Mouse (Mus musculus) forebrain, postnatal 0 days (tissue): Measurements from ENCODE around the gene Slc9a5. TPM values are rescaled to one million over a fixed set of nuclear protein-coding genes. Genes with fewer than 3 reads are reported as not detected.

ENCODE experiments used
- ATAC-seq: fragments of 200-750 bp; cut with Nextera tagmentation; 2 replicates; pipeline ENCODE4 v1.8.0; 2017; ENCODE audit warnings: mild to moderate bottlenecking, moderate library complexity
- DNase-seq: peaks from one replicate; pipeline ENCODE4 v3.0.0-alpha.2; 2015
- H3K27ac ChIP-seq: fragments of 300-500 bp; sonication (generic); 2 replicates; pipeline ENCODE4 v1.5.1; 2014; ENCODE audit warnings: low read depth, mild to moderate bottlenecking, antibody characterized with exemption, low read length, moderate library complexity, mixed read lengths
- H3K27me3 ChIP-seq: fragments of 300-500 bp; sonication (generic); 2 replicates; pipeline ENCODE4 v1.6.1; 2014; ENCODE audit warnings: mild to moderate bottlenecking, low read length, mixed read lengths; ENCODE audit not compliant: insufficient read depth
- H3K36me3 ChIP-seq: fragments of 300-500 bp; sonication (generic); 2 replicates; pipeline ENCODE4 v1.6.1; 2014; ENCODE audit warnings: mild to moderate bottlenecking, moderate library complexity; ENCODE audit not compliant: insufficient read depth
- H3K4me1 ChIP-seq: fragments of 300-500 bp; sonication (generic); 2 replicates; pipeline ENCODE4 v1.6.1; 2014; ENCODE audit warnings: antibody characterized with exemption; ENCODE audit not compliant: insufficient read depth
- H3K4me2 ChIP-seq: fragments of 300-500 bp; sonication (generic); 2 replicates; pipeline ENCODE4 v1.6.1; 2014; ENCODE audit warnings: low read depth, mild to moderate bottlenecking, moderate library complexity
- H3K4me3 ChIP-seq: fragments of 300-500 bp; sonication (generic); 2 replicates; pipeline ENCODE4 v1.5.1; 2014; ENCODE audit warnings: low read depth, low read length, mixed read lengths
- H3K9ac ChIP-seq: fragments of 300-500 bp; sonication (generic); 2 replicates; pipeline ENCODE4 v1.6.1; 2014; ENCODE audit warnings: mild to moderate bottlenecking
- H3K9me3 ChIP-seq: fragments of 300-500 bp; sonication (generic); 2 replicates; pipeline ENCODE4 v1.6.1; 2016; ENCODE audit warnings: low read length
- CTCF ChIP-seq: sonication (generic); IDR thresholded peaks from 2 replicates; pipeline ENCODE4 v1.5.1; 2016; ENCODE audit warnings: antibody characterized with exemption, control low read depth, low read depth
- WGBS: fragments of 180-500 bp; shearing (Covaris S2); extraction: QIAGEN DNeasy Blood & Tissue Kit; methylation state at CpG from one replicate; pipeline ENCODE4 v1.1.7; 2014; 5-methylcytosine and 5-hydroxymethylcytosine counted together
- polyA plus RNA-seq: library from polyadenylated mRNA; unstranded; fragments of >200 nt; fragmentation: Nextera tagmentation; extraction: Ambion mirVana; gene quantifications from 2 replicates; pipeline ENCODE4 v1.2.1, GENCODE M21; 2015
- total RNA-seq: library from RNA; depleted of rRNA; stranded (reverse); fragments of >200 nt; gene quantifications from 2 replicates; pipeline ENCODE4 v1.2.3, GENCODE M21; 2014; rRNA removed

Gene Slc9a5
- total RNA-seq (17.5 and 17.8 TPM in 2 replicates), polyA plus RNA-seq (5.6 and 7.2 TPM in 2 replicates)

DNA sequence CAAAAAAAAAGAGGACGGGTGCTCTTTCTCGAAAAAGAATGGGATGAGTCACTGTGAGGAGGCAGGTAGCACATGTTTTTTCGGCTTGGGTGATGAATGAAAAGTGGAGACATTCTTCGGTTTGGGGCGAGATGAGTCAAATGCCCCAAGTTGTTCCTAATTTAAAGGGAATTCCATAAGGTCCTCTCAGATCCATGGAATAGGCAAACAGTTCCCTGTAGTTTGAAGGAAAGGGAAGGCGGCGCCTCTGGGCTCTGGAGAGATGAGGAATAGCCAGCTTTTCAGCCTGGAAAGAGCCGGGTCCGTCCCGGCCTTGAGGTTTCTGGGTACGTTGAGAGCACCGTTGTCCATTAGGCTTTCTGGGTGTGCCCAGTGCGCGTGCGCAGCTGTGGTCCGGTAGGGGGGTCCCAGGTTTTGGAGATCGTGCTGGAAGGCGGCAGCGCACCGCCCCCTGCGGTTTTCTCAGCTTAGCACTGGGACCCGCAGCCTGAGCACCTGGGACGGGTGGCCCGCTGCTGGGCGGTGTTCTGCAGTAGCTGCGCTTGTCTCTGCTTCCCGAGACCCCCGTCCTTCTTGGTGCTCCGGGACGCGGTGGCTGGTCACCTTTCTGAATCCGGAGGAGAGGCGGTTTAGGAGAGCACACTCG, at the start of gene Slc9a5:
Gene Slc9a5 (plus strand): TSS at position 394 of the 646 bp plus-strand sequence.
- WGBS, result 2% methylated on average over 34 of the region's 34 CpGs
- DNase-seq, result peak; percentile 76
- Histone ChIP-seq H3K9ac (peak within 1 kb of the TSS; percentile 74), H3K36me3 (no peaks in the 10 kb centered on the region), H3K27me3 (no peaks in the 10 kb centered on the region; the same call in 1 of the 2 replicates), H3K9me3 (no peaks in the 10 kb centered on the region), H3K4me3 (peak within 1 kb of the TSS; percentile 66), H3K4me2 (peak within 1 kb of the TSS; percentile 98), H3K27ac (peak within 1 kb of the TSS; percentile 67), H3K4me1 (peaks cover 11% of the 10 kb centered on the region; the same call in 1 of the 2 replicates)
- peak; percentile 50 for TF ChIP-seq CTCF
- ATAC-seq, result peak; percentile 10

DNA sequence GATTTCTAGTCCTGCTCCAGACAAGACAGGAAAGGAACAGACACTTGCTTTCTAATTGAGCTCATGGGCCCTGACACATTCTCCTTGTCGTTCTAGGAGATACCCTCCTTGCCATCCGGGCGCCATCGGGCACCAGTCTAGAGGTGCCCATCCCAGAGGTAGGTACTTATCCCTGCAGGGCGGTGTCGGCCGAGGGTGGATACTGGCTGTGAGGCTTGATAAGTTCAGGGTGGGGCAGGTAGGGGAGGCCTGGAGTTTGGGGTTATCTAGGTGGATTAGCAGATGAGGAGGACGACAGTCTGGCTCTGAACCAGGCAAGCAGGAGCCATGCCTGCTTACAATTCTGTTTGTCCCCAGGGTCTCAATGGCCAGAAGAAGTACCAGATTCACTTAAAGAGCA, 48.7 kb upstream of the Slc9a5 start:
- no peak for TF ChIP-seq CTCF
- Histone ChIP-seq H3K4me1 (0 out of 2 replicates have a peak, but pooled peaks cover 9% of the 10 kb centered on the region), H3K27me3 (no peaks in the 10 kb centered on the region), H3K9ac (no peak overlapping the region), H3K36me3 (peaks cover 47% of the 10 kb centered on the region), H3K27ac (no peak overlapping the region), H3K9me3 (no peaks in the 10 kb centered on the region), H3K4me2 (no peak overlapping the region), H3K4me3 (no peak overlapping the region)
- no peak for DNase-seq
- WGBS, result 95% methylated on average over 8 of the region's 8 CpGs
- no peak for ATAC-seq

DNA sequence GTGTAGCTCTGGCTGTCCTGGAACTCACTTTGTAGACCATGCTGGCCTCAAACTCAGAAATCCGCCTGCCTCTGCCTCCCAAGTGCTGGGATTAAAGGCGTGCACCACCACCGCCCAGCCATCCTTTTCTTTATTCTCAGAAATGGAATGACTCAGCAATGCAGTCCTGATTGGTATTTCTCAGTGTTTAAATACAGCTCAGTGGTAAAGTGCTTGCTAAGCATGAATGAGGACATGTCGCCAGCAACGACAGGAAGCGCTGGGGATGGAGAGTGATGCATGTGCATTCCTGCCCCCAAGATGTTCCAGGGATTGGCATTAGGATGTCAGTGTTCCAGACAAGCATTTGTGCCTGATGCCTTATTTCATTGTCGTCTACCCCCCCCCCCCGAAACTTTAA, 45.2 kb upstream of the Slc9a5 start:
- Histone ChIP-seq H3K4me1 (peaks cover 10% of the 10 kb centered on the region; the same call in 1 of the 2 replicates), H3K36me3 (peaks cover 68% of the 10 kb centered on the region), H3K4me3 (no peak overlapping the region), H3K9ac (no peak overlapping the region), H3K27me3 (no peaks in the 10 kb centered on the region), H3K4me2 (no peak overlapping the region), H3K9me3 (no peaks in the 10 kb centered on the region), H3K27ac (no peak overlapping the region)
- DNase-seq (no peak), ATAC-seq (no peak)
- 89% methylated on average over 8 of the region's 8 CpGs for WGBS
- no peak for TF ChIP-seq CTCF

DNA sequence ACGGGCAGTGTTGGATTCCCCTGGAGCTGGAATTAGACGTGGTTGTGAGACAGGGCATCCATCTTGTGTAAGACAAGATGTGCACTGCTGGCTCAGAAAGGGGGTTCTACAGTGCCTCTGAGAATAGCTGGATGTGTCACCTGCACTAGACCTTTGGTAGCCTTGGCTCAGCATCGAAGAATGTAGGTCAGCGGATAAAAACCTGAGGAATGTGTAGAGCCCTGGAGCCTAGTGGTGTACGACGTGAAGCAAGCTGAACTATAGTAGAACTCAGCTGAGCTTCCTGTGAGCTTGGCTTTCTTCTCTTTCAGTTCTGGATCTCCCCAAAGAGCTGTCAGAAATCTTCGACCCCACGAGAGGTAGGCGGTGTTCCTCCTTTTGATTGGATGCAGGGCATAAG, 44.8 kb upstream of the Slc9a5 start:
- no peak for ATAC-seq
- H3K36me3 ChIP-seq, result peaks cover 73% of the 10 kb centered on the region
- WGBS, result 86% methylated on average over 9 of the region's 9 CpGs
- H3K4me3 ChIP-seq, result no peak overlapping the region
- no peak for TF ChIP-seq CTCF
- H3K9ac ChIP-seq, result no peak overlapping the region
- no peaks in the 10 kb centered on the region for H3K9me3 ChIP-seq
- no peak overlapping the region for H3K4me2 ChIP-seq
- DNase-seq, result no peak
- H3K27me3 ChIP-seq, result no peaks in the 10 kb centered on the region
- H3K27ac ChIP-seq, result no peak overlapping the region
- peaks cover 5% of the 10 kb centered on the region; the same call in 1 of the 2 replicates for H3K4me1 ChIP-seq

DNA sequence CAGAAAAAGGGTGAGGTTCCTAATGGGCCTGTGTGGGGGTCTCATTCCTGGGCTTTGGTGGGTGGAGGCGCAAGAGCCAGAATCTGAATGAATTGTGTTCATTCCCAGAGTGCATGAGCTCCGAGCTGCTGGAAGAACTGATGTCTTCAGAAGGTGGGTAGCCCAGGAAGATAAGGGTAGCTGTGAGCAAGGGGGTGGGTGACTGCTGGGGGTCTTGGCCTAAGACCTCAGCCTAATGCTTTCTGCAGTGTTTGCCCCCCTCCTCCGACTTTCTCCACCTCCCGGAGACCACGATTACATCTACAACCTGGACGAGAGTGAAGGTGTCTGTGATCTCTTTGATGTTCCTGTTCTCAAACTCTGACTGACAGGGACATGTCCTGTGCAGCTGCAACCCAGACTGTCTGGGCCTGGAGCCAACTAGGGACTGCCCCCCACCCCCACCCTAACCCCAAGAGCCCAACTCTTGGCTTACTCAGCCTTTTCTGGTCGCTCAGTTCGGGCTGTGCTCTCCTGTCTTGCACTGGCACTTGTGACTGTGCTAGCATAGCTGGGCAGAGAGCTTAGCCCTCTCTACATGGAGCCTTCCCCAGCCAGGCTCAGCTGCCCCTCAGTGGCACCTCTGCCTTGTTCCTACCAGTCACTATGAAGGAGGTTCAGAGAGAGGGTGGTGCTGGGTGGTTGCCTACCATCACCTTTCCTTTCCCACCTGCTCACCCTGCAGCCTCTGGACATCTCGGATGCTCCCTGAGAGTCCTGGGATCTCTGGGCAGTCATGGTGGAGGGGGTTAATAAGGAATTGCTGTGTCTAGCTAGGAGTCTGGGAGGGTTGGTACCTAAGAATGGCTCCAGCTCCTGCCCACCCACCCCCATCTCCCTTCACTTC, 44.1 kb upstream of the Slc9a5 start:
- no peak for DNase-seq
- no peaks in the 10 kb centered on the region for H3K27me3 ChIP-seq
- H3K9me3 ChIP-seq, result no peaks in the 10 kb centered on the region
- no peak overlapping the region for H3K4me2 ChIP-seq
- TF ChIP-seq CTCF, result no peak
- peaks cover 78% of the 10 kb centered on the region for H3K36me3 ChIP-seq
- ATAC-seq, result no peak
- no peak overlapping the region for H3K27ac ChIP-seq
- peaks cover 4% of the 10 kb centered on the region; the same call in 1 of the 2 replicates for H3K4me1 ChIP-seq
- WGBS, result 61% methylated on average over 9 of the region's 9 CpGs
- H3K4me3 ChIP-seq, result no peak overlapping the region
- H3K9ac ChIP-seq, result no peak overlapping the region

DNA sequence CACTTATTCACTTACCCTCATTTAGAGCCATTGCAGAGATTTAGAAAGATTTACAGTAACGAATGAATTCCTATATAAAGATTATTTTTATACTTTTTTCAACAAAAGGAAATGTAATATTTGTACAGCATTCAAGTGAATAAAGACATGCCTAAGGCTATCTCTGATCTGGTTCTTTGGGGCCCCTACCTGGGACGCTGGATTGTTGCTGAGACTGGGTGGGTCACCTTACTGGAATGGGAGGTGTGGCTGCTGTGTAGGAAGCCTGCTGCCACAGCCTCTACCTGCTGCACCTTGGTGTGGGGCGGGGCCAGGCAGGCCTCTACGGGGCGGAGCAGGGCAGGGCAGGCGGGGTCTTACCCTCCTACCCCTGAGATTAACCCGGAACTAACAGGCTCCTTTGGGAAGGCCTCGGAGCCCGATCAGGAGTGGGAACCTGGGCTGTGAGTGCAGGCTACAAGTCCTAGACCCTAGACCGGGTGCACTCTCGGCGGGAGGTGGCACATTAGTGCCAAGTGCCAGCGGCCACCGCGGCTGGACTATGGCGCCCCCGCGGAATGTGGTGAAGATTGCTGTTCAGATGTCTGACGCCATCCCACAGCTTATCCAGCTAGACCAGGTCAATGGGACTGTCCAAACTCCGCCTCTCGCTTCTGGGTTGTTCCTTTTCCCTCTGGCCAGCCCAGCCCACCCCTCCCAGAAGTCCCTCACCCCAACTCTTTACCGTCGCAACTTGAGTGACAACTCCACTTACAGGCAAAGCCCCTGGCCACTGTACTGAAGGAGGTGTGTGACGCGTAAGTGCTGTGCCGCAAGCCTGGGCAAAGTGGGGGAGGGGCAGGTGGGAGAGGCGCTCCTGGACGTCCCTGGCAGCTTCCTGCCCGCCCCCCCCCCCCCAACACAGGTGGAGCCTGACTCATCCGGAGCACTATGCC, 43.2 kb upstream of the Slc9a5 start, which contains the start of gene Elmo3:
Gene Elmo3 (plus strand): TSS at position 391 of the 935 bp plus-strand sequence.
- peak within 1 kb of the TSS; percentile 10; the same call in 1 of the 2 replicates for H3K9ac ChIP-seq
- peak within 1 kb of the TSS; percentile 26 for H3K4me2 ChIP-seq
- DNase-seq, result no peak
- H3K9me3 ChIP-seq, result no peaks in the 10 kb centered on the region
- H3K4me3 ChIP-seq, result no peak within 1 kb of the TSS
- WGBS, result 10% methylated on average over 30 of the region's 30 CpGs
- peaks cover 4% of the 10 kb centered on the region; the same call in 1 of the 2 replicates for H3K4me1 ChIP-seq
- no peaks in the 10 kb centered on the region for H3K27me3 ChIP-seq
- H3K36me3 ChIP-seq, result peaks cover 78% of the 10 kb centered on the region
- ATAC-seq, result peak; percentile 56
- TF ChIP-seq CTCF, result peak; percentile 22; the same call in 1 of the 2 replicates
- no peak within 1 kb of the TSS for H3K27ac ChIP-seq
